Mouse (Mus musculus) MEL (cell line): Measurements from ENCODE around the gene Ntng1.

Experiments used
- CTCF ChIP-seq, 3 experiments: IDR thresholded peaks in 2 of 3; conservative IDR thresholded peaks in 1 of 3; 2 replicates each; pipeline ENCODE4 v1.5.1; 2011 to 2012; ENCODE audit warnings: low read length in 3 of 3, low read depth in 2 of 3, mild to moderate bottlenecking in 2 of 3, improper control_type of control experiment in 1 of 3, inconsistent platforms in 1 of 3, mixed read lengths in 1 of 3, moderate library complexity in 1 of 3; ENCODE audit not compliant: control insufficient read depth in 1 of 3, insufficient read depth in 1 of 3, poor library complexity in 1 of 3, severe bottlenecking in 1 of 3
- ELF1 ChIP-seq: IDR thresholded peaks from 2 replicates; pipeline ENCODE4 v1.6.1; 2014; ENCODE audit warnings: low read depth, mild to moderate bottlenecking, inconsistent platforms, low read length, improper control_type of control experiment, moderate library complexity
- EP300 ChIP-seq, 2 experiments: IDR thresholded peaks; 2 replicates each; pipeline ENCODE4 v1.6.1; 2011; ENCODE audit warnings: improper control_type of control experiment in 2 of 2, low read length in 2 of 2, low read depth in 1 of 2, mild to moderate bottlenecking in 1 of 2
- HCFC1 ChIP-seq: IDR thresholded peaks from 2 replicates; pipeline ENCODE4 v1.6.1; 2012; ENCODE audit warnings: low read depth, mild to moderate bottlenecking, inconsistent platforms, low read length, improper control_type of control experiment, moderate library complexity
- MAX ChIP-seq: IDR thresholded peaks from 2 replicates; pipeline ENCODE4 v1.6.1; 2011; ENCODE audit warnings: low read length, improper control_type of control experiment
- MEF2A ChIP-seq: IDR thresholded peaks from 2 replicates; pipeline ENCODE4 v1.6.1; 2014; ENCODE audit warnings: low read depth, mild to moderate bottlenecking, inconsistent platforms, low read length, improper control_type of control experiment; ENCODE audit not compliant: poor library complexity, insufficient replicate concordance, severe bottlenecking; ENCODE audit errors: extremely low read depth
- MYC ChIP-seq: IDR thresholded peaks from 2 replicates; pipeline ENCODE4 v1.6.1; 2011; ENCODE audit warnings: low read depth, mild to moderate bottlenecking, low read length, improper control_type of control experiment, moderate library complexity
- POLR2A ChIP-seq, 2 experiments: IDR thresholded peaks; 2 replicates each; pipeline ENCODE4 v1.6.1; 2011 to 2012; ENCODE audit warnings: low read length in 2 of 2, mild to moderate bottlenecking in 2 of 2, control low read depth in 1 of 2, improper control_type of control experiment in 1 of 2, low read depth in 1 of 2, moderate library complexity in 1 of 2; ENCODE audit not compliant: control insufficient read depth in 1 of 2, insufficient read depth in 1 of 2, poor library complexity in 1 of 2
- RAD21 ChIP-seq: IDR thresholded peaks from 2 replicates; pipeline ENCODE4 v1.6.1; 2011; ENCODE audit warnings: mild to moderate bottlenecking, low read depth, low read length, improper control_type of control experiment
- UBTF ChIP-seq: IDR thresholded peaks from 2 replicates; pipeline ENCODE4 v1.6.1; 2012; ENCODE audit warnings: low read depth, mild to moderate bottlenecking, inconsistent platforms, low read length, improper control_type of control experiment, moderate library complexity, borderline replicate concordance; ENCODE audit not compliant: insufficient read depth

- TF ChIP-seq MEF2A, result no peak
- no peak for TF ChIP-seq CTCF (IDR thresholded peaks at IDR 0.05 in 2 of 3, conservative IDR thresholded peaks at IDR 0.05 in 1 of 3; ENCODE audit: control insufficient read depth in 1 of 3, insufficient read depth in 1 of 3, low read depth in 2 of 3, low read length in 3 of 3, poor library complexity in 1 of 3, severe bottlenecking in 1 of 3)
- no peak for TF ChIP-seq MAX
- TF ChIP-seq ELF1, result no peak
- TF ChIP-seq RAD21, result no peak
- no peak for TF ChIP-seq UBTF
- no peak for TF ChIP-seq HCFC1
- no peak for TF ChIP-seq EP300 (IDR thresholded peaks at IDR 0.05; ENCODE audit: low read depth in 1 of 2, low read length in 2 of 2)
- TF ChIP-seq MYC, result no peak
- no peak for TF ChIP-seq POLR2A (IDR thresholded peaks at IDR 0.05; ENCODE audit: control insufficient read depth in 1 of 2, insufficient read depth in 1 of 2, low read depth in 1 of 2, low read length in 2 of 2, poor library complexity in 1 of 2)
These were observed 97.1 kb downstream of the Ntng1 start for GRCm38 (mm10) chr3:110046750-110047149.
